Mouse (Mus musculus) c-Kit-negative CD71-positive TER-119-positive erythroid progenitor cells, embryonic 14.5 days (primary cell): ENCODE data around the gene Olfr10.
"Not testable (repeated sequence)": the region's sequence is repeated elsewhere in the genome, so short reads cannot be mapped to it uniquely, and the experiment has no call there.

ENCODE experiments used
- DNase-seq: peaks from one replicate; pipeline ENCODE4 v3.0.0-alpha.2; 2013; ENCODE audit warnings: low read depth, low spot score

The Olfr10 gene

GRCm38 (mm10) chr11:49304441-49304840 lies at the start of gene Olfr10:
Gene Olfr10 (plus strand): TSS chr11:49304741.
- no peak for DNase-seq

- DNase-seq: no peak
These were observed 45.2 kb upstream of the Olfr10 start for GRCm38 (mm10) chr11:49259296-49259695.

DNA sequence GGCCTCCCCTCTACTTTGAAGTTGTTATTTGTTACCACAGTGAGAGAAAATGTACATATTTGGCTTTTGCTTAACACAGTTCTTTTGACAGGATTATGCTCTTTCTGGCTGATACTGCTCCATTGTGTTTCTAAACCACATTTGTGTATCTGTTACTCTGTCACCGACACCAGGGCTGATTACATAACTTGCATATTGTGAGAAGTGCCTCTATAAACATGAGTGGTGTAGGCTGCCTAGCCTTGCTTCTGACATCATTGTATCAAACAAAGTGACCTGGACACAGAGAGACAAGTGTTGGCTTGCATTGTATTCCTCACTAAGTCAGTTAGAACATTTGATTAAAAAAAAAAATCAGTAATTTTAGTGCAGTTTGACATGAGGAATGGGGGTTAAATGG lies 44.7 kb upstream of the Olfr10 start:
- DNase-seq: no peak

GRCm38 (mm10) chr11:49260598-49261312 lies 43.8 kb upstream of the Olfr10 start:
- no peak for DNase-seq

DNA sequence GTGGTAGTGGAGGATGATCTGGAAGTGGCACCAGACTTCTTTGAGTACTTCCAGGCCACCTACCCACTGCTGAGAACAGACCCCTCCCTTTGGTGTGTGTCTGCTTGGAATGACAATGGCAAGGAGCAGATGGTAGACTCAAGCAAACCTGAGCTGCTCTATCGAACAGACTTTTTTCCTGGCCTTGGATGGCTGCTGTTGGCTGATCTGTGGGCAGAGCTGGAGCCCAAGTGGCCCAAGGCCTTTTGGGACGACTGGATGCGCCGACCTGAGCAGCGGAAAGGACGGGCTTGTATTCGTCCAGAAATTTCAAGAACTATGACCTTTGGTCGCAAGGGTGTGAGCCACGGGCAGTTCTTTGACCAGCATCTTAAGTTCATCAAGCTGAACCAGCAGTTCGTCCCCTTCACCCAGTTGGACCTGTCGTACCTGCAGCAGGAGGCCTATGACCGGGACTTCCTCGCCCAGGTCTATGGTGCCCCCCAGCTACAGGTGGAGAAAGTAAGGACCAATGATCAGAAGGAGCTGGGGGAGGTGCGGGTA lies 43.2 kb upstream of the Olfr10 start:
- DNase-seq: no peak

GRCm38 (mm10) chr11:49262286-49262685 lies 42.3 kb upstream of the Olfr10 start:
- no peak for DNase-seq

GRCm38 (mm10) chr11:49263149-49263548 lies 41.4 kb upstream of the Olfr10 start:
- DNase-seq: no peak

DNA sequence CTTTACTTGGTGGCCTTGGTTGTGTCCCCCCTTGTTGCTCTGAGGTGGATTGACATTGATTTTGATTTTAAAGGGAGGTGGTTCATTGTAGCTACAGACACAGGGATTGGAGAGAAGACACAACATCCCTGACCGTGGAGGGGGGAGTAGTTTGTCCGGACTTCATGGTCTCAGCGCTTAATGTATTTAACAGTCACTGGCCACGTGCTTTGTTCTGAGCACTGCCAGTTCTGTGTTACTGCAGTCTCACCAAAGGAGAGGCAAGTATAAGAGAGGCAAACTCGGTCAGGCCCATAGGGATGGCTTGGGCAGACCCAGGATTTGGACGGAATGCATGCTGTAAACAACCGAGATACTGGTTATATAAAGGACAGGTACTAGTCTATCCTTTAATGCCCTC lies 40.5 kb upstream of the Olfr10 start:
- DNase-seq: no peak

DNA sequence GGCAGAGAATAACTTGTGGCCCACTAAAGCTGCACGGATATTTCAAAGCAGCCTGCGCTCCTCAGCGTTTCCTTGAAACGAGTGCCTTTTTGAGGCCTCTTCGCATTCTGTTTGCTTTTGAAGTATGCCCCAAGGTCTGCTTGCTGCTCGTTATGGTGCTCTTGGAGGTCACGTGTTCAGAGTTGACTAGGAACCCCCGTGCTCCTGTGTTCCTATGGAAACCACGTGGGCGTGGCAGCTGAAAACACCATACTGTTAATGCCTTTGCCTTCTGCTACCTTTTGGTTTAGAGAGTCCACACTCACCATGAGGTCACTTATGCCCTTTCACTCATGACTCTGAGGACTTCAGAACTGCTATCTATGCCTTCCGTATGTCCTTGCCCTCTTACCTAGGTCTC lies 39.9 kb upstream of the Olfr10 start:
- DNase-seq: no peak

GRCm38 (mm10) chr11:49265101-49265500 lies 39.4 kb upstream of the Olfr10 start:
- no peak for DNase-seq

- no peak for DNase-seq
These were observed 37.9 kb upstream of the Olfr10 start for GRCm38 (mm10) chr11:49266671-49267070.

DNA sequence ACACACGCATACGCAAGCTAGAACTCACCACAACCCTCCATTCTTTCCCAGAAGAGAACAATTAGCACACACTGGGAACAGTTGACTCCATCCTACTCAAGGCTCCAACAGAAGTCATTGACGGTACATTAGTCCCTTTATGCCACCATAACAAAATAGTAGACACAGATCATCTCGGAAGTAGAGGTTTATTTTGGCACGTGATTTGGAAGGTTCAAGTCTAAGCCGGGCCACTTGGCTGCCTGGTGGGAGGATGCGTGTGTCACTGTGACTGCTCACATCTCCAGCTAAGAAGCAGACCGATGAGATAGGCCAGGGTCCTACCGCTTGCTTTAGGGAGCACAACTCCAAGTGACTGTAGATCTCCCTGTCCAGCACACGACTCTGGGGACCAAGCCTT lies 37.2 kb upstream of the Olfr10 start:
- DNase-seq: no peak

- DNase-seq: no peak
These were observed 36.5 kb upstream of the Olfr10 start for GRCm38 (mm10) chr11:49267970-49268579.

- no peak for DNase-seq
These were observed 34.8 kb upstream of the Olfr10 start for GRCm38 (mm10) chr11:49269761-49270160.

- no peak for DNase-seq
These were observed 34.2 kb upstream of the Olfr10 start for GRCm38 (mm10) chr11:49270368-49270767.

- DNase-seq: peak; percentile 47
These were observed 33.2 kb upstream of the Olfr10 start for GRCm38 (mm10) chr11:49271334-49271733.

DNA sequence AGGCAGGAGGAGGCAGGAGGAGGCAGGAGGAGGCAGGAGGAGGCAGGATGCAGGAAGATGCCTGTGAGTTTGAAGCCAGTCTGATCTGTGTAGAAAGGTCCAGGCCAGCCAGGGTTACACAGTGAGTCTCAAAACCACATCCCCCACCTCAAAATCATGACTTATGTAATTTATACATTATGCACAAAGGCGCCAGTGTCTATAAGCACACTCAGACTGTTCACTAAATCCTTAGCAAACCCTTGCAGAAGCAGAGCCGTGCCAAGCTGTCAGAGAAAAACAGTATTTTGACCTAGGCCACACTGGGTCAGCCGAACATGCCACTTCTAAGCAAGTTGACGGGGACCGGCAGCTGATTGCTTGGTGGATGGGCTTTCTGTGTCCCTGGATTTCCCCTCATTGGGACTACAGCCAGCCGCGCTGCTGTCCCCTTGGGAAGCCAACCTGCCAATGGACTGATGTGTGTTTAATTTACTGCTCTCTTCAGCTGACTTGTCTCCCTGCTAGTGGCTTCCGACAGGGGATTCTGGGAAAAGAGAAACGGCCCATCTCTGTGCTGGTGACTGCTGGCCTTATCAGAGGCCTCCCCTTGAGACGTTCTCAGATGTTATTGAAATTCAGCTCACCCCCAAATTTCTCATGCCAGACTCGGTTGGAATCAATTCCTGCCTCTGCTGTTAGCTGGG lies 30.6 kb upstream of the Olfr10 start:
- DNase-seq: no peak

DNA sequence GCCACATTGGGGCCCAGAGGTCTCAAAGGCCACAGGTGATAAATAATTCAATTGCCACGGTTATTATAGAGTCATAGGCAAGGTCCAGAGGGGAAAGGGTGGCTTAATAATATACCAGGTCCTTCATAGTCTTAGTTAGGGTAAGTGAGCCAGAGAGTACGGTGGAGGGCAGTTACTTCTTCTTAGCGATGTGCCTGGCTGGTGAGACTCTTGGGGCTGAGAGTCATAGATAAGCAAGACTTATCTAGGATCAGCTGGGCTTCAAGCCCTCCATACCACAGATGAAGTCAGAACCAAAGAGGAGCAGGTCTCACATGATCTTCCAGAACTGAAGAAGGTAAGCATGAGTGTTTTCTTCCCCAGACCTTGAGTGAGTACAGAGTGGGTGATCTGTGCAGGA lies 26.3 kb upstream of the Olfr10 start, which contains the start of gene Olfr1393:
Gene Olfr1393, plus strand, starts transcription at position 83 of the 400 bp plus-strand sequence.
- DNase-seq: no peak

GRCm38 (mm10) chr11:49284982-49285381 lies 19.6 kb upstream of the Olfr10 start, which contains the start of gene Olfr1392:
Gene Olfr1392 (plus strand): TSS chr11:49285282.
- DNase-seq: not testable (repeated sequence)

GRCm38 (mm10) chr11:49287251-49287650 lies 17.3 kb upstream of the Olfr10 start:
- no peak for DNase-seq

GRCm38 (mm10) chr11:49292777-49293176 lies 11.8 kb upstream of the Olfr10 start:
- DNase-seq: no peak

DNA sequence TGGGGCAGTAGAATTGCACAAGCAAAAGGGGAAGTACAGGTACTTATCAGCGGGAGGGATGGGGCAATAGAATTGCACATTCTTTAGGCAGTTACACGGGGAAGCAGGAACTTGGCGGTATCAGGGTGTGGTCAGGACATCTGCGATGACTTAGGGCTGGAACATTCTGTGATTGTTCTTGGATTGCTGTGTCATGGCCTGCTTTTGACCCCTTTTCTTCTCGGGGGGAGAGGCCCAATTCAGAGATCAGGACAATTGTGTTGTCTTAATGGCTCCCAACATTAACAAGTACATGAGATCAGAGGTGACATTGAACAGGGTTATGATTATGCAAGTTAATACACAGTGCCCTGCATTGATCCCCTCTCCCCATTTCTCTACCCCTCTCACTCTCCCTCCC lies 4.0 kb downstream of the Olfr10 start:
- DNase-seq: not testable (repeated sequence)
